Mouse (Mus musculus): ENCODE measurements around the gene Prmt1. TPM values are rescaled to one million over a fixed set of nuclear protein-coding genes. Genes with fewer than 3 reads are reported as not detected.

Prmt1 gene
- polyA plus RNA-seq (2016; fragmentation: Nextera tagmentation; extraction: Ambion mirVana): 704 and 706 TPM in 2 replicates

GRCm38 (mm10) chr7:44986192-44986878 lies at the start of gene Prmt1:
Prmt1 (minus strand) TSS chr7:44986568.
- H3K9me3 ChIP-seq: no peaks in the 10 kb centered on the region
- H3K4me2 ChIP-seq: peak within 1 kb of the TSS; percentile 73
- peak within 1 kb of the TSS; percentile 96 for H3K9ac ChIP-seq (replicated peaks)
- ATAC-seq (ENCODE audit: insufficient number of reproducible peaks, insufficient read depth, low FRiP score, low TSS enrichment, low read depth): peak; percentile 97
- peaks cover 51% of the 10 kb centered on the region for H3K36me3 ChIP-seq
- under 1% methylated on average over 42 of the region's 42 CpGs for WGBS
- H3K27ac ChIP-seq: peak within 1 kb of the TSS; percentile 96
- H3K27me3 ChIP-seq: no peaks in the 10 kb centered on the region
- peak within 1 kb of the TSS; percentile 93 for H3K4me3 ChIP-seq (replicated peaks)
- H3K4me1 ChIP-seq (replicated peaks): peaks cover 38% of the 10 kb centered on the region

DNA sequence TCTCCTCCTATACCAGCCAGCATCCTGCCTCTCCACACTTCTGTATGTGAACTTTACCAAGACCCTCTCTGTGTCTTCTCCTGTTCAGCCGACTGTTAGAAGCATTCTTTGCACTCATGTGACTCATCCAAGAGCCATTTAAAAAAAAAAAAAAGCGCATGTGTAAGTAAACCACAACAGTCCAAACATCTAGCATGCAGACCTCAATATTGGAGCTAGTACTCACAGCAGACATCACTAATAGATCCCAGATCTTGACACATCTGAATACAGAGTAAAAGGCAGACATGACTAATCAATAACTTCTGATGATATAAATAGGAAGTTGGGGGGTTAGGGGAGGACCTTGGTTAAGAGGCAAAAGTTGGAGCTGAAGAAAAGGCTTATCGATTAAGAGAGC lies 49.3 kb upstream of the Prmt1 start:
- no peak for ATAC-seq (ENCODE audit: insufficient number of reproducible peaks, insufficient read depth, low FRiP score, low TSS enrichment, low read depth)

GRCm38 (mm10) chr7:45033722-45034359 lies 47.5 kb upstream of the Prmt1 start:
- WGBS: 94% methylated on average over 19 of the region's 19 CpGs
- no peak overlapping the region for H3K4me3 ChIP-seq (replicated peaks)
- no peak overlapping the region for H3K4me2 ChIP-seq
- H3K27me3 ChIP-seq: no peaks in the 10 kb centered on the region
- no peak overlapping the region for H3K27ac ChIP-seq
- H3K9me3 ChIP-seq: no peaks in the 10 kb centered on the region
- no peaks in the 10 kb centered on the region for H3K4me1 ChIP-seq (replicated peaks)
- H3K9ac ChIP-seq (replicated peaks): no peak overlapping the region
- no peak for ATAC-seq (ENCODE audit: insufficient number of reproducible peaks, insufficient read depth, low FRiP score, low TSS enrichment, low read depth)
- peaks cover 100% of the 10 kb centered on the region for H3K36me3 ChIP-seq

More for the DNA sequence above, 49.3 kb upstream of the Prmt1 start:
- no peaks in the 10 kb centered on the region for H3K4me1 ChIP-seq (replicated peaks)
- no peak overlapping the region for H3K4me2 ChIP-seq
- H3K9me3 ChIP-seq: no peaks in the 10 kb centered on the region
- no peak overlapping the region for H3K27ac ChIP-seq
- H3K27me3 ChIP-seq: no peaks in the 10 kb centered on the region
- H3K36me3 ChIP-seq: peaks cover 100% of the 10 kb centered on the region
- 91% methylated on average over 3 of the region's 3 CpGs for WGBS
- no peak overlapping the region for H3K9ac ChIP-seq (replicated peaks)
- H3K4me3 ChIP-seq (replicated peaks): no peak overlapping the region

DNA sequence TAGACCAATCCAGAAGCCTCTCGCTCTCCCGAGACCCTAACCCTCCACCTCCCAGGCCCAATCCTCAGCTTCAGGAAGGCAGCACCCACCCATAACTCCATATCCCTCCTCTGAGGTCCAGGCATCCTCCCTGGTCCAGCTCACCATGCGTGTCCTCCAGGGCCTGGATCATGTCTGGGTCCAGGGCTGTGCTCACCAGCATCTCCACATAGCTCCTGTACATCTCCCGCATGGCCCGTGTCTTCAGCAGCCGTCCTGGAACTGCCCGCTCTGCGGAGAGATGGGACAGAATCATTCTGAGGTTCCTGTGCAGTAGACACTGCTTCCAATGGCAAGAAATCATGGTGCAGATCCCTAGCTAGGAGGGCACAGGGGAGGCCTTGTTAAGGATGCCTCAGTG lies 44.5 kb upstream of the Prmt1 start:
- Histone ChIP-seq H3K27ac (no peak overlapping the region), H3K4me2 (no peak overlapping the region), H3K27me3 (no peaks in the 10 kb centered on the region), H3K9ac (replicated peaks) (no peak overlapping the region), H3K9me3 (no peaks in the 10 kb centered on the region), H3K36me3 (peaks cover 94% of the 10 kb centered on the region), H3K4me3 (replicated peaks) (no peak overlapping the region), H3K4me1 (replicated peaks) (peaks cover 7% of the 10 kb centered on the region; the same call in 1 of the 2 replicates)
- WGBS: 96% methylated on average over 8 of the region's 8 CpGs
- ATAC-seq (ENCODE audit: insufficient number of reproducible peaks, insufficient read depth, low FRiP score, low TSS enrichment, low read depth): no peak

DNA sequence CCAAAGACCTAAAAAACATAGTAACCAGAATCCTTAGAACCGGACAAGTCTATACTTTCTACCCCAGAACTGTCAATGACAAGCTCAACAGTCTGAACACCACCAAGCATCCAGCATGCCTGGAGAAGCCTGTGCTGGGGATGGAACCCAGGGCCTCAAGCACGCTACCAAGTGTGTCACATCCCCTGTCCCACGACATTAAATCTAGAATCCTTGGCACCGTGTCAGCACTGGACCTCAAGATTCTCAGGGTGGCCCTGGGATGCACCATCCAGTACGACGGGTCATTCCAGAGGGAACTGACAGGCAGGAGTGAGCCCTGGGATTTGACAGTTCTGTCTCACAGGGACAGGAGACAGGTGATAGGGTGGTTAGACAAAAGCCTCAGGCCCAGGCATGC lies 43.6 kb upstream of the Prmt1 start:
- Histone ChIP-seq H3K9ac (replicated peaks) (no peak overlapping the region), H3K36me3 (peaks cover 85% of the 10 kb centered on the region), H3K4me2 (no peak overlapping the region), H3K27ac (no peak overlapping the region), H3K4me3 (replicated peaks) (no peak overlapping the region), H3K27me3 (no peaks in the 10 kb centered on the region), H3K4me1 (replicated peaks) (peaks cover 7% of the 10 kb centered on the region; the same call in 1 of the 2 replicates), H3K9me3 (no peaks in the 10 kb centered on the region)
- WGBS: 93% methylated on average over 6 of the region's 6 CpGs
- no peak for ATAC-seq (ENCODE audit: insufficient number of reproducible peaks, insufficient read depth, low FRiP score, low TSS enrichment, low read depth)

GRCm38 (mm10) chr7:45028351-45028750 lies 42.0 kb upstream of the Prmt1 start:
- Histone ChIP-seq H3K27ac (no peak overlapping the region), H3K27me3 (no peaks in the 10 kb centered on the region), H3K36me3 (peaks cover 69% of the 10 kb centered on the region), H3K9me3 (no peaks in the 10 kb centered on the region), H3K9ac (replicated peaks) (no peak overlapping the region), H3K4me3 (replicated peaks) (no peak overlapping the region), H3K4me2 (no peak overlapping the region), H3K4me1 (replicated peaks) (peaks cover 7% of the 10 kb centered on the region; the same call in 1 of the 2 replicates)
- no peak for ATAC-seq (ENCODE audit: insufficient number of reproducible peaks, insufficient read depth, low FRiP score, low TSS enrichment, low read depth)
- WGBS: 93% methylated on average over 11 of the region's 11 CpGs

DNA sequence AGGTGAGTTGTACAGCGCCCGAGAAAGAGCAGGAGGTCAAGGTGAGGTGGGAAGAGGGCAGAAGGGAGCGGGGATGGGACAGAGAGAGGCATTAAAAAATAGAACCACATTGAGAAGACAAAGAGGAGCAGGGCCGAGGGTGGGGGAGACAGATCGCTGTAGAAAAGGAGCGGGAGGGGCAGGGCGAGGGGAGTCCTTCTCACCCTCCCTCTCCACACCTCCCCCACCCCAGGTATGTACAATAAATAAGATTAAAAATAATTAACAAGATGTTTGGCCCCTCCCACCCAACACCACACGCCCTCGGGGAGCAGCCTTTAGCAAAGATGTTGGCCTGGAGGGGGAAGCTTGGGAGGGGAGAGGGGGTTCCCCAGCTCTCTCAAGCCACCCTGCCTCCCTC lies 41.4 kb upstream of the Prmt1 start:
- Histone ChIP-seq H3K4me1 (replicated peaks) (peaks cover 7% of the 10 kb centered on the region; the same call in 1 of the 2 replicates), H3K9me3 (no peaks in the 10 kb centered on the region), H3K4me2 (no peak overlapping the region), H3K9ac (replicated peaks) (no peak overlapping the region), H3K36me3 (peaks cover 63% of the 10 kb centered on the region), H3K27ac (no peak overlapping the region), H3K27me3 (no peaks in the 10 kb centered on the region), H3K4me3 (replicated peaks) (no peak overlapping the region)
- 91% methylated on average over 9 of the region's 9 CpGs for WGBS
- ATAC-seq (ENCODE audit: insufficient number of reproducible peaks, insufficient read depth, low FRiP score, low TSS enrichment, low read depth): no peak

DNA sequence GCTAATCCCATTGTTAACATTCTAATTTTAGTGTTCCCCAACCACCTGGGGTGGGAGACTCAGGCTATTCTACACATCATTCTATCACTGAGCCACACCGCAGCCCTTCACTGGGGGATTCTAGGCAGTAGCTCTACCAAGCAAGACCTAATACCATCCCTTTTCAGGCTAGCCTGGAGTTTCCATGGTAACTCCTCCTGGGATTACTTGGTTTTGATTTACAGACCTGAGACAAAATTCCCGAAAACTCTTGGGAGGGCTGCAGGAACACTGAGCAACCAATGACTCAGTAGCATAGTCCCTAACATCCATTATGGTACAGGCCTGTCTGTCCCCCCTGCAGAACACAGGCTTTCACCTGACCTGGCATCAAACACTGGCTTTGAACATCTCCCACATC lies 39.9 kb upstream of the Prmt1 start:
- peaks cover 7% of the 10 kb centered on the region; the same call in 1 of the 2 replicates for H3K4me1 ChIP-seq (replicated peaks)
- H3K27ac ChIP-seq: peak overlapping the region; percentile 25
- H3K27me3 ChIP-seq: no peaks in the 10 kb centered on the region
- no peak overlapping the region for H3K4me3 ChIP-seq (replicated peaks)
- no peak for ATAC-seq (ENCODE audit: insufficient number of reproducible peaks, insufficient read depth, low FRiP score, low TSS enrichment, low read depth)
- H3K36me3 ChIP-seq: peaks cover 48% of the 10 kb centered on the region
- H3K9ac ChIP-seq (replicated peaks): no peak overlapping the region
- no peaks in the 10 kb centered on the region for H3K9me3 ChIP-seq
- no peak overlapping the region for H3K4me2 ChIP-seq
- 72% methylated on average over 2 of the region's 2 CpGs for WGBS

GRCm38 (mm10) chr7:45025601-45026220 lies 39.3 kb upstream of the Prmt1 start:
- H3K36me3 ChIP-seq: peaks cover 42% of the 10 kb centered on the region
- H3K4me1 ChIP-seq (replicated peaks): peaks cover 7% of the 10 kb centered on the region; the same call in 1 of the 2 replicates
- no peak for ATAC-seq (ENCODE audit: insufficient number of reproducible peaks, insufficient read depth, low FRiP score, low TSS enrichment, low read depth)
- no peaks in the 10 kb centered on the region for H3K27me3 ChIP-seq
- no peak overlapping the region for H3K9ac ChIP-seq (replicated peaks)
- H3K4me2 ChIP-seq: no peak overlapping the region
- no peaks in the 10 kb centered on the region for H3K9me3 ChIP-seq
- 76% methylated on average over 8 of the region's 8 CpGs for WGBS
- no peak overlapping the region for H3K4me3 ChIP-seq (replicated peaks)
- peak overlapping the region; percentile 54 for H3K27ac ChIP-seq

DNA sequence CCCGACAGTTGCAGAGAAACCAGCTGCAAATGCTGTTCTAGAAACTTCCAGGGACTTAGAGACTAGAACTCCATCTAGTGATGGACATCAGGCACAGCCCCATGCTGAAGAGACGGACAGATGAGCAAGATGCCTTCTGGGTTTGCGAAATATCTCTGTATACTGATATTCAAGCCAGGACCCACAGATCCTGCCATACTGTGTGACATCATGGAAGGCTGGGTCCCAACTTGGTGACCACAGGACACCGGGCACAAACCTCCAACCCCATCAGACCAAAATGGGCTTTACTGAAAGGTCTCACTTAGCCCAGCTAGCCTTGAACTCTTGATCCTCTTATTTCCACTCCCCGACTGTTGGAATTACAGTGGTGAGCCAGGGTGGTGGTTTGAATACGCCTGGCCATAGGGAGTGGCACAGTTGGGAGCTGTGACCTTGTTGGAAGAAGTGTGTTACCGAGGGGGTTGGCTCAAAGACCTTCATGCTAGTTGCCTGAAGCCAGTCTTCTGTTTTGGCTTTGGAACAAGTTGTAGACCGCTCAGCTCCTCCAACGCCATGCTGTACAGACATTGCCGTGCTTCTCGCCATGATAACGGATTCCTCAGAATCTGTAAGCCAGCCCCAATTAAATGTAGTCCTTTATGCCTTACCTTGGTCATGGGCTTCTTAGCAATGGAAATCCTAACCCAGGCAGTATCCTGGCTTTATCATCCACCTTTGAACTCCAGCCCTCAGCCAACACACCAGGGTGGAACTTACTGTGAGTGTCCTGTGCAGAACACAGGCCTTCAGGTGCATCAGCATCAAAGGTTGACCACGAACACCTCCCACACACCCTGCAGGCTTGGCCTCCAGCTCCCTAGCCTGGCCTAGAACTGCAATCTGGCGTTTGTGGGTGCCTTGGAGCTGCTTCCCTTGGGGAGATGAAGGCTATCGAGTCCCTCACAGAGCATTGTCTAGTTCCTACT lies 38.2 kb upstream of the Prmt1 start:
- peak overlapping the region; percentile 54; the same call in 1 of the 2 replicates for H3K27ac ChIP-seq
- WGBS: 88% methylated on average over 15 of the region's 15 CpGs

More for the DNA sequence above, 38.2 kb upstream of the Prmt1 start:
- 0 out of 2 replicates have a peak, but pooled peaks cover 4% of the 10 kb centered on the region for H3K27me3 ChIP-seq
- no peak for ATAC-seq (ENCODE audit: insufficient number of reproducible peaks, insufficient read depth, low FRiP score, low TSS enrichment, low read depth)
- H3K4me1 ChIP-seq (replicated peaks): peaks cover 11% of the 10 kb centered on the region; the same call in 1 of the 2 replicates
- no peak overlapping the region for H3K9ac ChIP-seq (replicated peaks)
- no peak overlapping the region for H3K4me2 ChIP-seq
- H3K36me3 ChIP-seq: peaks cover 31% of the 10 kb centered on the region
- no peaks in the 10 kb centered on the region for H3K9me3 ChIP-seq
- H3K4me3 ChIP-seq (replicated peaks): no peak overlapping the region
